Mouse (Mus musculus): ENCODE measurements around the gene Cntn4.

The Cntn4 gene

GRCm38 (mm10) chr6:106078071-106078603, 400.7 kb downstream of the Cntn4 start:
- DNase-seq (ENCODE audit: low spot score in 2 of 2) = no peak

- no peak for DNase-seq (ENCODE audit: low spot score in 2 of 2)
Observed at GRCm38 (mm10) chr6:106078629-106079028, 401.2 kb downstream of the Cntn4 start.

- DNase-seq (ENCODE audit: low spot score in 2 of 2) = no peak
Observed at GRCm38 (mm10) chr6:106097856-106098255, 420.4 kb downstream of the Cntn4 start.

GRCm38 (mm10) chr6:106118523-106119081, 441.1 kb downstream of the Cntn4 start:
- DNase-seq (ENCODE audit: low spot score in 2 of 2) = no peak

GRCm38 (mm10) chr6:106153530-106153929, 476.1 kb downstream of the Cntn4 start:
- no peak for DNase-seq (ENCODE audit: low spot score in 2 of 2)

GRCm38 (mm10) chr6:106155362-106155761, 477.9 kb downstream of the Cntn4 start:
- no peak for DNase-seq (ENCODE audit: low spot score in 2 of 2)

GRCm38 (mm10) chr6:106177546-106177945, 500.1 kb downstream of the Cntn4 start:
- no peak for DNase-seq (ENCODE audit: low spot score in 2 of 2)

GRCm38 (mm10) chr6:106181596-106181995, 504.1 kb downstream of the Cntn4 start:
- DNase-seq (ENCODE audit: low spot score in 2 of 2) = no peak

- DNase-seq (ENCODE audit: low spot score in 2 of 2) = no peak
Observed at GRCm38 (mm10) chr6:106200974-106201373, 523.5 kb downstream of the Cntn4 start.

- DNase-seq (ENCODE audit: low spot score in 2 of 2) = no peak
Observed at GRCm38 (mm10) chr6:106207401-106207800, 529.9 kb downstream of the Cntn4 start.

- DNase-seq (ENCODE audit: low spot score in 2 of 2) = no peak
Observed at GRCm38 (mm10) chr6:106213071-106213470, 535.6 kb downstream of the Cntn4 start.

- DNase-seq (ENCODE audit: low spot score in 2 of 2) = no peak
Observed at GRCm38 (mm10) chr6:106237046-106237948, 559.8 kb downstream of the Cntn4 start.

- no peak for DNase-seq (ENCODE audit: low spot score in 2 of 2)
Observed at GRCm38 (mm10) chr6:106241553-106241952, 564.1 kb downstream of the Cntn4 start.

GRCm38 (mm10) chr6:106263396-106263795, 585.9 kb downstream of the Cntn4 start:
- DNase-seq (ENCODE audit: low spot score in 2 of 2) = no peak

- DNase-seq (ENCODE audit: low spot score in 2 of 2) = no peak
Observed at GRCm38 (mm10) chr6:106265487-106265886, 588.0 kb downstream of the Cntn4 start.

GRCm38 (mm10) chr6:106266304-106266703, 588.8 kb downstream of the Cntn4 start:
- DNase-seq (ENCODE audit: low spot score in 2 of 2) = no peak

- no peak for DNase-seq (ENCODE audit: low spot score in 2 of 2)
Observed at GRCm38 (mm10) chr6:106268723-106269122, 591.3 kb downstream of the Cntn4 start.

GRCm38 (mm10) chr6:106277139-106277538, 599.7 kb downstream of the Cntn4 start:
- DNase-seq (ENCODE audit: low spot score in 2 of 2) = no peak

- DNase-seq (ENCODE audit: low spot score in 2 of 2) = no peak
Observed at GRCm38 (mm10) chr6:106281621-106282020, 604.2 kb downstream of the Cntn4 start.

GRCm38 (mm10) chr6:106283815-106284214, 606.4 kb downstream of the Cntn4 start:
- no peak for DNase-seq (ENCODE audit: low spot score in 2 of 2)

- DNase-seq (ENCODE audit: low spot score in 2 of 2) = no peak
Observed at GRCm38 (mm10) chr6:106299451-106299850, 622.0 kb downstream of the Cntn4 start.

- no peak for DNase-seq (ENCODE audit: low spot score in 2 of 2)
Observed at GRCm38 (mm10) chr6:106300179-106300578, 622.7 kb downstream of the Cntn4 start.

- DNase-seq (ENCODE audit: low spot score in 2 of 2) = no peak
Observed at GRCm38 (mm10) chr6:106302435-106302834, 625.0 kb downstream of the Cntn4 start.
